8 mouse cellular contexts compared by ENCODE assay signal in the genomic region with DNA sequence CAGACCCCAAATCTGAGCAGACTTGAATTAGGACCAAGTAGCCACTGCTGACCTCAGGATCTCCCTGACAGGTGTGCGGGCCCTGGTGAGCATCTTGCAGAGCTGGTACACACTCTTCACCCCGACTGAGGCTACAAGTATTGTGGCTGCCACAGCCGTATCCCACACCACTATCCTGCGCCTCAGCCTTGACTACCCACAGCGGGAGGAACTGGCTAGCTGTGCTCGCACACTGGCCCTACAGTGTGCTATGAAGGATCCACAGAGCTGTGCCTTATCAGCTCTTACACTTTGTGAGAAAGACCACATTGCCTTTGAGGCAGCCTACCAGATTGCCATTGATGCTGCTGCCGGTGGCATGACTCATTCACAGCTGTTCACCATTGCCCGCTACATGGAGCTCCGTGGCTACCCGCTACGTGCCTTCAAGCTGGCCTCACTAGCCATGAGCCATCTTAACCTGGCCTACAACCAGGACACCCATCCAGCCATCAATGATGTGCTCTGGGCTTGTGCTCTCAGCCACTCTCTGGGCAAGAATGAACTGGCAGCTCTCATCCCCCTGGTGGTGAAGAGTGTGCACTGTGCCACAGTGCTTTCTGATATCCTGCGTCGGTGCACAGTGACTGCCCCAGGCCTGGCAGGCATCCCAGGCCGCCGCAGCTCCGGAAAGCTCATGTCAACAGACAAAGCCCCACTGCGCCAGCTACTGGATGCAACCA. TPM values are rescaled to one million over a fixed set of nuclear protein-coding genes. Genes with fewer than 3 reads are reported as not detected.
DNase-seq lines count a peak whose midpoint lies in the region; ATAC-seq and TF ChIP-seq lines count a peak whose summit lies in the region.

No protein-coding gene starts in this region.

- WGBS in embryonic facial prominence, embryonic 14.5 days = 60% methylated on average over 17 of the region's 17 CpGs
- 48% methylated on average over 17 of the region's 17 CpGs for WGBS in heart, embryonic 16.5 days
- 52% methylated on average over 17 of the region's 17 CpGs for WGBS in liver, embryonic 15.5 days (ENCODE audit: insufficient replicate concordance)
- WGBS in neural tube, embryonic 11.5 days = 72% methylated on average over 17 of the region's 17 CpGs
- WGBS in stomach, postnatal 0 days = 60% methylated on average over 17 of the region's 17 CpGs

- no peak overlapping the region for H3K4me2 ChIP-seq in embryonic facial prominence, embryonic 14.5 days (ENCODE audit: low read depth, low read length)
- no peak overlapping the region for H3K4me2 ChIP-seq in heart, embryonic 16.5 days (ENCODE audit: low read depth, low read length)
- H3K4me2 ChIP-seq in liver, embryonic 15.5 days = no peak overlapping the region
- H3K4me2 ChIP-seq in neural tube, embryonic 11.5 days (ENCODE audit: low read depth) = no peak overlapping the region
- H3K4me2 ChIP-seq in stomach, postnatal 0 days (replicated peaks; ENCODE audit: low read depth) = no peak overlapping the region

- H3K36me3 ChIP-seq in embryonic facial prominence, embryonic 14.5 days (ENCODE audit: control insufficient read depth, insufficient read depth, low read length) = peaks cover 10% of the 10 kb centered on the region
- peaks cover 9% of the 10 kb centered on the region for H3K36me3 ChIP-seq in heart, embryonic 16.5 days (ENCODE audit: control insufficient read depth, insufficient read depth)
- peaks cover 38% of the 10 kb centered on the region for H3K36me3 ChIP-seq in liver, embryonic 15.5 days (replicated peaks)
- no peaks in the 10 kb centered on the region; the same call in 1 of the 2 replicates for H3K36me3 ChIP-seq in neural tube, embryonic 11.5 days (ENCODE audit: control insufficient read depth, insufficient read depth, low read length)
- H3K36me3 ChIP-seq in stomach, postnatal 0 days (ENCODE audit: control insufficient read depth, insufficient read depth, low read length) = no peaks in the 10 kb centered on the region

- no peak for TF ChIP-seq EP300 in stomach, postnatal 0 days (optimal IDR thresholded peaks at IDR 0.05)

- no peak overlapping the region for H3K9ac ChIP-seq in embryonic facial prominence, embryonic 14.5 days (ENCODE audit: low read depth, low read length)
- H3K9ac ChIP-seq in heart, embryonic 16.5 days (ENCODE audit: low read length) = no peak overlapping the region
- H3K9ac ChIP-seq in liver, embryonic 15.5 days = no peak overlapping the region
- no peak overlapping the region for H3K9ac ChIP-seq in neural tube, embryonic 11.5 days (ENCODE audit: low read length)
- no peak overlapping the region for H3K9ac ChIP-seq in stomach, postnatal 0 days (ENCODE audit: low read length)

- TF ChIP-seq CTCF in stomach, postnatal 0 days (IDR thresholded peaks at IDR 0.05; ENCODE audit: low read depth) = peak; percentile 85

- peak; percentile 67; the same call in 1 of the 2 replicates for ATAC-seq in embryonic facial prominence, embryonic 14.5 days (ENCODE audit: low read depth)
- peak; percentile 81 for ATAC-seq in heart, embryonic 16.5 days (replicated peaks; ENCODE audit: extremely low read depth, insufficient read depth, low FRiP score)
- peak; percentile 47; the same call in 1 of the 2 replicates for ATAC-seq in liver, embryonic 15.5 days (ENCODE audit: insufficient read depth)
- peak; percentile 61; the same call in 1 of the 2 replicates for ATAC-seq in neural tube, embryonic 11.5 days (ENCODE audit: insufficient read depth, low FRiP score, low TSS enrichment)
- ATAC-seq in stomach, postnatal 0 days (ENCODE audit: low FRiP score, low TSS enrichment) = peak; percentile 85

- no peaks in the 10 kb centered on the region for H3K9me3 ChIP-seq in embryonic facial prominence, embryonic 14.5 days (ENCODE audit: control insufficient read depth, low read length)
- no peaks in the 10 kb centered on the region for H3K9me3 ChIP-seq in heart, embryonic 16.5 days (replicated peaks; ENCODE audit: control insufficient read depth, low read length)
- H3K9me3 ChIP-seq in liver, embryonic 15.5 days (replicated peaks) = no peaks in the 10 kb centered on the region
- H3K9me3 ChIP-seq in neural tube, embryonic 11.5 days (ENCODE audit: control insufficient read depth, low read length) = no peaks in the 10 kb centered on the region
- H3K9me3 ChIP-seq in stomach, postnatal 0 days (ENCODE audit: control insufficient read depth, low read length) = no peaks in the 10 kb centered on the region

- H3K4me1 ChIP-seq in embryonic facial prominence, embryonic 14.5 days (ENCODE audit: control insufficient read depth, insufficient read depth, low read length) = no peaks in the 10 kb centered on the region
- no peaks in the 10 kb centered on the region for H3K4me1 ChIP-seq in heart, embryonic 16.5 days (ENCODE audit: control insufficient read depth, insufficient read depth, low read length)
- peaks cover 21% of the 10 kb centered on the region for H3K4me1 ChIP-seq in liver, embryonic 15.5 days (replicated peaks)
- no peaks in the 10 kb centered on the region for H3K4me1 ChIP-seq in neural tube, embryonic 11.5 days (ENCODE audit: control insufficient read depth, insufficient read depth, low read length)
- no peaks in the 10 kb centered on the region for H3K4me1 ChIP-seq in stomach, postnatal 0 days (replicated peaks; ENCODE audit: control insufficient read depth, insufficient read depth)

- H3K4me3 ChIP-seq in embryonic facial prominence, embryonic 14.5 days (ENCODE audit: low read depth, low read length) = no peak overlapping the region
- H3K4me3 ChIP-seq in heart, embryonic 16.5 days (ENCODE audit: low read length) = no peak overlapping the region
- H3K4me3 ChIP-seq in liver, embryonic 15.5 days (replicated peaks) = no peak overlapping the region
- H3K4me3 ChIP-seq in neural tube, embryonic 11.5 days (ENCODE audit: low read depth, low read length) = no peak overlapping the region
- no peak overlapping the region for H3K4me3 ChIP-seq in stomach, postnatal 0 days (ENCODE audit: low read depth, low read length)

- DNase-seq in B cell, adult 2 months = peak; percentile 53 to 61
- DNase-seq in adrenal gland, postnatal 25 days = peak; percentile 80
- DNase-seq in embryonic facial prominence, embryonic 14.5 days (ENCODE audit: low spot score) = peak; percentile 82
- DNase-seq in kidney, postnatal 25 days = peak; percentile 84 to 90
- peak; percentile 66 for DNase-seq in neural tube, embryonic 11.5 days (ENCODE audit: low spot score)
- peak; percentile 82 for DNase-seq in stomach, postnatal 0 days (ENCODE audit: low spot score)

- H3K27me3 ChIP-seq in embryonic facial prominence, embryonic 14.5 days (replicated peaks; ENCODE audit: control insufficient read depth, insufficient read depth, low read length) = no peaks in the 10 kb centered on the region
- H3K27me3 ChIP-seq in heart, embryonic 16.5 days (ENCODE audit: control insufficient read depth, insufficient read depth, low read length) = no peaks in the 10 kb centered on the region
- no peaks in the 10 kb centered on the region for H3K27me3 ChIP-seq in liver, embryonic 15.5 days
- H3K27me3 ChIP-seq in neural tube, embryonic 11.5 days (ENCODE audit: control insufficient read depth, insufficient read depth, low read length) = no peaks in the 10 kb centered on the region
- H3K27me3 ChIP-seq in stomach, postnatal 0 days (ENCODE audit: control insufficient read depth, insufficient read depth, low read length) = no peaks in the 10 kb centered on the region

- no peak overlapping the region for H3K27ac ChIP-seq in embryonic facial prominence, embryonic 14.5 days (replicated peaks; ENCODE audit: low read depth, low read length)
- no peak overlapping the region for H3K27ac ChIP-seq in heart, embryonic 16.5 days (ENCODE audit: low read length)
- no peak overlapping the region for H3K27ac ChIP-seq in liver, embryonic 15.5 days (replicated peaks)
- H3K27ac ChIP-seq in neural tube, embryonic 11.5 days (ENCODE audit: low read depth, low read length) = no peak overlapping the region
- no peak overlapping the region for H3K27ac ChIP-seq in stomach, postnatal 0 days (replicated peaks)

RNA-seq across cellular contexts. Expression of a gene that starts 7.7 kb away (rescaled TPM):
- 98.3 and 127 TPM in 2 replicates for total RNA-seq in adrenal gland, postnatal 25 days (2021)
- polyA plus RNA-seq in embryonic facial prominence, embryonic 14.5 days (2014; fragmentation: Nextera tagmentation; extraction: Ambion mirVana) = 74.0 and 77.1 TPM in 2 replicates
- polyA plus RNA-seq in heart, embryonic 16.5 days (2015; fragmentation: Nextera tagmentation; extraction: Ambion mirVana) = 97.1 and 101 TPM in 2 replicates
- polyA plus RNA-seq in liver, embryonic 15.5 days (2015; fragmentation: Nextera tagmentation; extraction: Ambion mirVana) = 579 and 584 TPM in 2 replicates
- polyA plus RNA-seq in neural tube, embryonic 11.5 days (2014; fragmentation: Nextera tagmentation; extraction: Ambion mirVana) = 89.8 and 99.2 TPM in 2 replicates
- polyA plus RNA-seq in stomach, postnatal 0 days (2015; fragmentation: Nextera tagmentation; extraction: Ambion mirVana) = 38.3 and 47.3 TPM in 2 replicates

RNA-seq across cellular contexts. Expression of a gene that starts 8.6 kb away (rescaled TPM):
- 31.7 and 33.5 TPM in 2 replicates for total RNA-seq in adrenal gland, postnatal 25 days (2021)
- 9.1 and 9.8 TPM in 2 replicates for polyA plus RNA-seq in embryonic facial prominence, embryonic 14.5 days (2014; fragmentation: Nextera tagmentation; extraction: Ambion mirVana)
- 6.6 and 7.0 TPM in 2 replicates for polyA plus RNA-seq in heart, embryonic 16.5 days (2015; fragmentation: Nextera tagmentation; extraction: Ambion mirVana)
- polyA plus RNA-seq in liver, embryonic 15.5 days (2015; fragmentation: Nextera tagmentation; extraction: Ambion mirVana) = 8.1 and 8.3 TPM in 2 replicates
- 12.9 and 14.7 TPM in 2 replicates for polyA plus RNA-seq in neural tube, embryonic 11.5 days (2014; fragmentation: Nextera tagmentation; extraction: Ambion mirVana)
- polyA plus RNA-seq in stomach, postnatal 0 days (2015; fragmentation: Nextera tagmentation; extraction: Ambion mirVana) = 6.3 and 7.4 TPM in 2 replicates

RNA-seq across cellular contexts. Expression of a gene that starts 32.6 kb away (rescaled TPM):
- 33.3 and 34.4 TPM in 2 replicates for total RNA-seq in adrenal gland, postnatal 25 days (2021)
- polyA plus RNA-seq in embryonic facial prominence, embryonic 14.5 days (2014; fragmentation: Nextera tagmentation; extraction: Ambion mirVana) = 38.6 and 48.4 TPM in 2 replicates
- 23.6 and 23.8 TPM in 2 replicates for polyA plus RNA-seq in heart, embryonic 16.5 days (2015; fragmentation: Nextera tagmentation; extraction: Ambion mirVana)
- 22.9 and 23.3 TPM in 2 replicates for polyA plus RNA-seq in liver, embryonic 15.5 days (2015; fragmentation: Nextera tagmentation; extraction: Ambion mirVana)
- 48.1 and 52.5 TPM in 2 replicates for polyA plus RNA-seq in neural tube, embryonic 11.5 days (2014; fragmentation: Nextera tagmentation; extraction: Ambion mirVana)
- polyA plus RNA-seq in stomach, postnatal 0 days (2015; fragmentation: Nextera tagmentation; extraction: Ambion mirVana) = 29.9 and 30.1 TPM in 2 replicates
